Mouse (Mus musculus) heart, embryonic 14.5 days (tissue): ENCODE measurements around the gene Ifit1bl2. TPM values are rescaled to one million over a fixed set of nuclear protein-coding genes. Genes with fewer than 3 reads are reported as not detected.
"Not testable (repeated sequence)": the region's sequence is repeated elsewhere in the genome, so short reads cannot be mapped to it uniquely, and the experiment has no call there.

Experiments
- ATAC-seq: fragments of 200-750 bp; cut with Nextera tagmentation; 2 replicates; pipeline ENCODE4 v1.8.0; 2017; ENCODE audit warnings: low read depth, moderate TSS enrichment; ENCODE audit not compliant: insufficient number of reproducible peaks, insufficient read depth, low FRiP score
- H3K27ac ChIP-seq, 2 experiments: fragments of 200-500 bp in 1 of 2; fragments of 300-500 bp in 1 of 2; sonication (generic) in 1 of 2; replicated peaks in 1 of 2; 2 replicates each; pipeline ENCODE4 v1.5.1; 2012 to 2014; ENCODE audit warnings: low read depth in 2 of 2, low read length in 2 of 2, control low read depth in 1 of 2, mild to moderate bottlenecking in 1 of 2, mixed read lengths in 1 of 2; ENCODE audit not compliant: control insufficient read depth in 1 of 2, insufficient read depth in 1 of 2
- H3K27me3 ChIP-seq: fragments of 300-500 bp; sonication (generic); 2 replicates; pipeline ENCODE4 v1.6.1; 2014; ENCODE audit warnings: mild to moderate bottlenecking, low read length, control low read depth; ENCODE audit not compliant: control insufficient read depth, insufficient read depth
- H3K36me3 ChIP-seq: fragments of 300-500 bp; sonication (generic); 2 replicates; pipeline ENCODE4 v1.6.1; 2014; ENCODE audit warnings: mild to moderate bottlenecking, control low read depth, low read length, mixed read lengths; ENCODE audit not compliant: control insufficient read depth, insufficient read depth
- H3K4me1 ChIP-seq, 2 experiments: fragments of 200-500 bp in 1 of 2; fragments of 300-500 bp in 1 of 2; sonication (generic) in 1 of 2; 2 replicates each; pipeline ENCODE4 v1.6.1; 2012 to 2014; ENCODE audit warnings: low read length in 2 of 2, control low read depth in 1 of 2, mixed read lengths in 1 of 2; ENCODE audit not compliant: control insufficient read depth in 2 of 2, insufficient read depth in 2 of 2
- H3K4me2 ChIP-seq: fragments of 300-500 bp; sonication (generic); 2 replicates; pipeline ENCODE4 v1.6.1; 2014; ENCODE audit warnings: mild to moderate bottlenecking, low read length
- H3K4me3 ChIP-seq, 2 experiments: fragments of 200-500 bp in 1 of 2; fragments of 300-500 bp in 1 of 2; sonication (generic) in 1 of 2; 2 replicates each; pipeline ENCODE4 v1.5.1; 2012 to 2014; ENCODE audit warnings: low read length in 2 of 2, mild to moderate bottlenecking in 2 of 2, control low read depth in 1 of 2, low read depth in 1 of 2, moderate library complexity in 1 of 2; ENCODE audit not compliant: control insufficient read depth in 1 of 2, insufficient read depth in 1 of 2
- H3K9ac ChIP-seq: fragments of 300-500 bp; sonication (generic); 2 replicates; pipeline ENCODE4 v1.6.1; 2014; ENCODE audit warnings: mild to moderate bottlenecking, low read length
- H3K9me3 ChIP-seq: fragments of 300-500 bp; sonication (generic); 2 replicates; pipeline ENCODE4 v1.6.1; 2016; ENCODE audit warnings: low read length, control low read depth; ENCODE audit not compliant: control insufficient read depth
- WGBS: fragments of 180-500 bp; shearing (Covaris S2); extraction: QIAGEN DNeasy Blood & Tissue Kit; methylation state at CpG from one replicate; pipeline ENCODE4 v1.1.7; 2014; 5-methylcytosine and 5-hydroxymethylcytosine counted together
- polyA plus RNA-seq: library from polyadenylated mRNA; unstranded; fragments of >200 nt; fragmentation: Nextera tagmentation; extraction: Ambion mirVana; gene quantifications from 2 replicates; pipeline ENCODE4 v1.2.1, GENCODE M21; 2014

Ifit1bl2 gene
- polyA plus RNA-seq, 1 experiment from 2014 or later = 1.0 TPM

DNA sequence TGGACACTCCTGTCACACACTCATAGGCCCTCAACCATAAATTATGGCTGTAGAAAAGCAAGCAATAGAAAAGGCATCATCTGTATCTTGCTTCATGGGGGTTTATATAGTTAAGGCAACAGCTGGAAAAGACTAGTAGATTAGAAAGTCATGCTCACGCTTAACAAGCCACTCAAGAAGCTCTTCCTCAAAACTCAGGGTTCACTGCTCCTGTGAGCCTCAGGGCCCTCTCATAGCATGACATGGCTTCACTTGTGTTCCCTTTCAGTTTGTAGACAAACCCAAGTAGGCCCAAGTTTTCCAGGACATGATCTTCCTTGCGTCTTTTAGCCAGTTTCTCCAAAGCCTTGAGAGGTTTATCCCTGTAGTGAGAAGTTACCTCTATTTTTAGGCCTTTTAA is 47.1 kb downstream of the Ifit1bl2 start:
- no peak overlapping the region for H3K27ac ChIP-seq
- no peak overlapping the region for H3K4me2 ChIP-seq
- no peak overlapping the region for H3K9ac ChIP-seq
- no peaks in the 10 kb centered on the region for H3K27me3 ChIP-seq
- ATAC-seq = no peak
- peaks cover 4 to 10% of the 10 kb centered on the region in 2 experiments; a peak in 2 of 4 replicates for H3K4me1 ChIP-seq
- no peaks in the 10 kb centered on the region for H3K36me3 ChIP-seq
- 88% methylated on average over 2 of the region's 2 CpGs for WGBS
- no peaks in the 10 kb centered on the region for H3K9me3 ChIP-seq
- H3K4me3 ChIP-seq = no peak overlapping the region

- ATAC-seq = no peak
- H3K36me3 ChIP-seq = no peaks in the 10 kb centered on the region
- no peaks in the 10 kb centered on the region for H3K9me3 ChIP-seq
- H3K9ac ChIP-seq = no peak overlapping the region
- no peak overlapping the region for H3K4me2 ChIP-seq
- H3K27me3 ChIP-seq = no peaks in the 10 kb centered on the region
- H3K4me1 ChIP-seq = peaks cover 0 to 3% of the 10 kb centered on the region in 2 experiments; a peak in 2 of 4 replicates
- no peak overlapping the region for H3K4me3 ChIP-seq
- H3K27ac ChIP-seq = no peak overlapping the region
Measured at GRCm38 (mm10) chr19:34588959-34589358, 51.6 kb downstream of the Ifit1bl2 start.

- 66% methylated on average over 6 of the region's 12 CpGs for WGBS
- H3K9ac ChIP-seq, H3K27ac ChIP-seq, H3K36me3 ChIP-seq, H3K4me2 ChIP-seq, H3K4me3 ChIP-seq, H3K9me3 ChIP-seq, H3K4me1 ChIP-seq, ATAC-seq, H3K27me3 ChIP-seq: not testable (repeated sequence)
Measured at GRCm38 (mm10) chr19:34587898-34588692, 52.4 kb downstream of the Ifit1bl2 start.

DNA sequence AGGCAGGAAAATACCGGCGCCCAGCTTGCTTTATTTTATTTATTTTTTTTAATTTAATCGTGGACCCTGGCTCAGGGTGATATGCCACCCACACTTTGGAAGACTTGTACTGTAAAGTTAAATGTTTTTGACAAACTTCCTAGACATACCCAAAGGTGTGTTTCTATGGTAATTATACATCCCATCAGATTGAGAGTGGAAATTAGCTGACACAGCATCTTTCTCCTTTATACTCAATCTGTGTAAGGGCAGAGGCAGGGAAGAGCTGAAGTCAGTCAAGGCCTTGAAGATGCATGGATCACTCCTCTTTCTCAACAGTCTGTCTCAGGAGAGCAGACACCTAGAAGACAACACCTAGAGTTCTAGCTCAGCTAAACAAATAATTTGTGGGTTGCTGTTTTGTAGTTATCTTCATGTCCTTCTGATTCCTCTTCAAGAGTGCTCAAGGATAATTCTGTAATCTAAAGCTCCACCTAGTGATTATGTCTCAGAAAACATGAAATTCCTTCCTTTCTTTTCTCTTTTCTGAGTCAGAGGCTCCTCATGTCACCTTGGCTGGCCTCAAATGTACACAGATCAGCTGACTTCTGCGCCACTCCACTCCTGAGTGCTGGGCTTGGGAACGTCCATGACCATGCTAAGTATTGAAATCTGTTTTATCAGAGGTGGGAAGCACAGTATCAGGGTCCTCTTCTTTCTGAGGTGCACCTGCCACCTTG is 54.6 kb downstream of the Ifit1bl2 start:
- not testable (repeated sequence) for H3K27ac ChIP-seq, ATAC-seq, H3K4me1 ChIP-seq, H3K4me3 ChIP-seq, H3K4me2 ChIP-seq, H3K9me3 ChIP-seq, H3K27me3 ChIP-seq, H3K36me3 ChIP-seq, H3K9ac ChIP-seq
- 70% methylated on average over 5 of the region's 5 CpGs for WGBS

GRCm38 (mm10) chr19:34583126-34583766 is 57.3 kb downstream of the Ifit1bl2 start, which contains the start of gene Ifit3:
Ifit3 (plus strand) TSS chr19:34583531.
- H3K9ac ChIP-seq, ATAC-seq: not testable (repeated sequence)

GRCm38 (mm10) chr19:34582696-34583095 is 57.8 kb downstream of the Ifit1bl2 start:
- not testable (repeated sequence) for H3K27ac ChIP-seq, H3K27me3 ChIP-seq, H3K4me3 ChIP-seq, ATAC-seq, H3K4me1 ChIP-seq, H3K9ac ChIP-seq, H3K9me3 ChIP-seq, H3K4me2 ChIP-seq, H3K36me3 ChIP-seq
- WGBS = 71% methylated on average over 2 of the region's 2 CpGs

More at GRCm38 (mm10) chr19:34583126-34583766, 57.3 kb downstream of the Ifit1bl2 start, which contains the start of gene Ifit3:
- not testable (repeated sequence) for H3K4me3 ChIP-seq, H3K4me2 ChIP-seq, H3K4me1 ChIP-seq, H3K27ac ChIP-seq, H3K36me3 ChIP-seq, H3K9me3 ChIP-seq, H3K27me3 ChIP-seq
- 30% methylated on average over 2 of the region's 2 CpGs for WGBS

- H3K4me1 ChIP-seq = no peaks in the 10 kb centered on the region
- no peaks in the 10 kb centered on the region for H3K9me3 ChIP-seq
- no peak overlapping the region for H3K27ac ChIP-seq
- H3K9ac ChIP-seq = no peak overlapping the region
- no peaks in the 10 kb centered on the region for H3K27me3 ChIP-seq
- 56% methylated on average over 1 of the region's 1 CpGs for WGBS
- no peak for ATAC-seq
- H3K4me2 ChIP-seq = no peak overlapping the region
- peaks cover 16% of the 10 kb centered on the region for H3K36me3 ChIP-seq
- no peak overlapping the region for H3K4me3 ChIP-seq
Measured at GRCm38 (mm10) chr19:34577121-34577520, 63.4 kb downstream of the Ifit1bl2 start.
